Mouse (Mus musculus) liver, postnatal 0 days (tissue): Measurements from ENCODE around the gene Tmem98.

ENCODE experiments used
- CTCF ChIP-seq: sonication (generic); IDR thresholded peaks from 2 replicates; pipeline ENCODE4 v1.5.1; 2016; ENCODE audit warnings: antibody characterized with exemption, low read depth
- EP300 ChIP-seq: IDR thresholded peaks from 2 replicates; pipeline ENCODE4 v1.6.1; 2016; ENCODE audit warnings: antibody characterized with exemption, low read depth, mild to moderate bottlenecking

DNA sequence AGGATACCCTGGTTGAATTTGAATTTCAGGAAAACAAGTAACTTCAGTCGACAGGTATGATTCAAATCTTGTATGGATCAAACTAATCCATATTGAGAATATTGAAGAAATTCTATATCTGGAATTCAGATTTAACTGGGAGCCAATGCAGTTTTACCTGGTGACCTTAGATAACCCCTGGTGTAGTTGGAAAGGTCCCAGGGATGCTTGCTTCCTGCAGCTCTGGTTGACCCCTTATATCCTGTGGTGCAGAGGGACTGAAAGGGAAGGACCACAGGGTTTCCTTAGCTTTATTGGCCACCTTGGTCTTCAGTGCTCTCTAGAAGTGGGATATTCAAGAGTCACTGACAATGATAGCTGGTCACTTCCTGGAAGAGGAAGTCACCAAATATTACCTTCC lies 58.1 kb downstream of the Tmem98 start:
- TF ChIP-seq CTCF: no peak
- TF ChIP-seq EP300: no peak
